Mouse (Mus musculus) small intestine, adult 2 months (tissue): ENCODE results near the gene Mettl7a2. TPM values are rescaled to one million over a fixed set of nuclear protein-coding genes. Genes with fewer than 3 reads are reported as not detected.
A peak's percentile ranks its signal among the peaks of the same experiment; 100 is the strongest.
"Not testable (repeated sequence)": the region's sequence is repeated elsewhere in the genome, so short reads cannot be mapped to it uniquely, and the experiment has no call there.

Experiments
- H3K27ac ChIP-seq: fragments of 200-500 bp; 2 replicates; pipeline ENCODE4 v1.5.1; 2012; ENCODE audit warnings: low read depth, low read length, control low read depth, inconsistent platforms; ENCODE audit not compliant: insufficient read depth
- H3K27me3 ChIP-seq: fragments of 200-500 bp; 2 replicates; pipeline ENCODE4 v1.6.1; 2012; ENCODE audit warnings: mild to moderate bottlenecking, moderate library complexity, low read length, inconsistent platforms; ENCODE audit not compliant: control insufficient read depth, insufficient read depth
- H3K36me3 ChIP-seq: fragments of 200-500 bp; 2 replicates; pipeline ENCODE4 v1.6.1; 2012; ENCODE audit warnings: mild to moderate bottlenecking, low read length, control low read depth, inconsistent platforms; ENCODE audit not compliant: control insufficient read depth, insufficient read depth
- H3K4me1 ChIP-seq: fragments of 200-500 bp; 2 replicates; pipeline ENCODE4 v1.6.1; 2012; ENCODE audit warnings: low read length, inconsistent platforms, mixed read lengths; ENCODE audit not compliant: control insufficient read depth, insufficient read depth, insufficient read length
- H3K4me3 ChIP-seq: fragments of 200-500 bp; 2 replicates; pipeline ENCODE4 v1.5.1; 2012; ENCODE audit warnings: low read depth, mild to moderate bottlenecking, control low read depth, inconsistent platforms, low read length, moderate library complexity
- CTCF ChIP-seq: fragments of 200-500 bp; IDR thresholded peaks from 2 replicates; pipeline ENCODE4 v1.5.1; 2012; ENCODE audit warnings: low read depth, mild to moderate bottlenecking, control low read depth, inconsistent platforms, low read length, moderate library complexity, mixed read lengths; ENCODE audit not compliant: insufficient replicate concordance, insufficient read length; ENCODE audit errors: extremely low read depth
- POLR2A ChIP-seq: fragments of 200-500 bp; IDR thresholded peaks from 2 replicates; pipeline ENCODE4 v1.6.1; 2012; ENCODE audit warnings: low read depth, mild to moderate bottlenecking, control low read depth, inconsistent platforms, low read length, moderate library complexity
- WGBS: fragments of 180-500 bp; shearing (Covaris S2); methylation state at CpG from one replicate; pipeline ENCODE4 v1.1.7; 2018; 5-methylcytosine and 5-hydroxymethylcytosine counted together
- polyA plus RNA-seq: library from polyadenylated mRNA; depleted of rRNA; stranded (reverse); fragments of >200 nt; gene quantifications from 2 replicates; pipeline ENCODE4 v1.2.3, GENCODE M21; 2012

The Mettl7a2 gene
- polyA plus RNA-seq, 1 experiment, result not detected

DNA sequence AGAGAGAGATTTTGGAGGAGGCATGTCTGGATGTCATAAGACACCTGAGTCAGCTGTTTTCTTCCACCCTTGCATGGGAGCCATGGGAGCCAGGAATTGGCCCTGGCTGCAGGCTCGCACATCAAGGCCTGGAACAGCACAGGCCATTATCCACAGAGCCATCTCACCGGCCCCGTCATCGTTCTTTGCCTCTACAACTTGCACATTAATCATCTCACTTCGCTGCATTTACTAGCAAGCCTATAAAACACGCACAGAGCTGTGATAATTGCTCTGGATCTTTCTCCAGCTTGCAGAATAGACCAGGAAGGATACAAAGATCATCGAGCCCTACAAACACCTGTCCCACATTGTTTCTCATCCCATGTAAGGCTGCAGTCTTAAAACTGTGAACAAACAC lies 22.3 kb upstream of the Mettl7a2 start:
- Histone ChIP-seq H3K27me3 (no peaks in the 10 kb centered on the region), H3K4me3 (no peak overlapping the region), H3K36me3 (no peaks in the 10 kb centered on the region), H3K27ac (no peak overlapping the region), H3K4me1 (no peaks in the 10 kb centered on the region)
- 63% methylated on average over 7 of the region's 7 CpGs for WGBS
- TF ChIP-seq CTCF (no peak), POLR2A (no peak)

DNA sequence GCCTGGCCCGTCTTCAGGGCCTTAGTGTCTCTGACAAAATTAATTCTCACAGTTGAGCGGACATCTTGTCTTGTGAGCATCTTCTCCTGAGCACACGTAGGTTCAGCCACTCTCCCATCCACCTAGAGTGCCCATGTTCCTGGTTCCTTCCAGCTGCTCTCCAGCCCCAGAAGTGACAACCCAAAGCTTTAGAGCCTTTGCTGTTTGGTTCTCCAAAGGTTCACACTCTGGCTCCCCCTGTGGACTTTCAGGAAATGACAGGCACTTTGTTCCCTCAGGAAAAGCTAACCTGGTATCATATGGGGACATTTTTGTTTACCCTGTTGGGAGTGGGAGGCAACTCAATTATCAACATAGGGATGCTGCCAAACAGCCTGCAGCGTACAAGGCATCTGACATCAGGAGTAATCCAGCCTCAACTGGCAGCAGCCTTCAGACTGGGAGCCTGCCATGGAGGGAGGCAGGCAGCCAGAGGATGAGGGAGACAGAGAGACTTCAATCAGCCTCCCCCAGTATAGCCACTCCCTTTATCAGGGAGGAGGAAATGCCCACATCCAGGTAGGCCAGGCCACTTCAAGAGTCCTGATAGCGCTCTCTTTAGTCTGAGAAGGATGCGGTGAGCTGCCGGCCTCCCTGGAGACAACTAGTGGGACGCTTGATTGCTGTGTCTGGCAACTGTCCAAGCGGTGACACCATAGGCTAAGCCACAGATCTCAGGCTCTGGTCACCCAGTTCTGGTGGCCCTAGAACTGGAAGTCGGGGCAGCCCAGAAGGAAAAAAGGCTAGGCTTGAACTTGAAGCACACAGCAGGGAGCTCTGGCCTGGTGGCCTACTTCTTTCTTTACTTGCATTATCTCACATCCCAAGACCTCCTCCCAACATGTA lies 20.7 kb upstream of the Mettl7a2 start:
- H3K36me3 ChIP-seq, H3K27me3 ChIP-seq, H3K4me3 ChIP-seq, H3K27ac ChIP-seq, H3K4me1 ChIP-seq: not testable (repeated sequence)
- 50% methylated on average over 3 of the region's 10 CpGs for WGBS

DNA sequence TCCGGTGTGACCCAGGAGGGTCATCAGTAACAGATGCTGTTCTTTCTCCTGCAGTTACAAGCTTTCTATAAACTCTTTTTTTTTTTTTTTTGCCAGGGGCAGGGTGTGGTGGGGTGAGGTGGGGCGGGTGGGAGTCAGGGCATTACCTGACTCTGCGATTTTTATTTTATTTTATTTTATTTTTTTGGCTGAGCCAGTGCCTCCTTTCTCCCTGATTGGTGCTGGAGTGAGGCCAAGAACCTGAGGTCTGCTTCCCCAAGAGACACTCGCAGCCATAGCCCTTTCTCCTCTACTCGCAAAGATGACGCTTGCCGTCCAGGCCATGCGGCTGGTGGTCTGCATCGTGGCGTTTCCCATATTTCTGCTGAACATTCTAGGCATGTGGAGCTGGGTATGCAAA lies 18.4 kb upstream of the Mettl7a2 start, which contains the start of gene Mettl7a3:
Gene Mettl7a3 (plus strand): TSS at position 301 of the 400 bp plus-strand sequence.
- H3K4me1 ChIP-seq, result 0 out of 2 replicates have a peak, but pooled peaks cover 1% of the 10 kb centered on the region
- no peaks in the 10 kb centered on the region for H3K27me3 ChIP-seq
- no peaks in the 10 kb centered on the region for H3K36me3 ChIP-seq
- no peak within 1 kb of the TSS for H3K27ac ChIP-seq
- 79% methylated on average over 10 of the region's 10 CpGs for WGBS
- no peak within 1 kb of the TSS for H3K4me3 ChIP-seq
- no peak for TF ChIP-seq POLR2A
- no peak for TF ChIP-seq CTCF

DNA sequence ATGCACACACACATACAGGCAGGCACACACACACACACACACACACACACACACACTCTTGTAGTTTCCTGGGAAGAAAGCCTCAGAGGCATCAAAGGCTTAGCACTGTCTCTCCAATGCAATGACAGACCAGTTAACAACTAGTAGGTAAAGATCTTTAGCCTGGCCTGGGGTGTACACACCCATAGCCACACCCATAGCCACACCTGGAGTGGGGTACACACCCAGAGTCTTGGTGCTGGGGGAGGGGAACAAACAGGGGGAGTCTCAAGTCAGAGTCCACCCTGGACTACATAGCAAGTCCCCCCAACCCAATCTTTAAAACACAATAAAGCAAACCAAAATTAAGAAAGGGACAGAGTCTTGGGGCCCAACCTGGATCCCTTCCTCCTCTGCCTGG lies 15.7 kb upstream of the Mettl7a2 start:
- H3K27ac ChIP-seq, H3K4me3 ChIP-seq, H3K4me1 ChIP-seq, H3K36me3 ChIP-seq, H3K27me3 ChIP-seq: not testable (repeated sequence)

DNA sequence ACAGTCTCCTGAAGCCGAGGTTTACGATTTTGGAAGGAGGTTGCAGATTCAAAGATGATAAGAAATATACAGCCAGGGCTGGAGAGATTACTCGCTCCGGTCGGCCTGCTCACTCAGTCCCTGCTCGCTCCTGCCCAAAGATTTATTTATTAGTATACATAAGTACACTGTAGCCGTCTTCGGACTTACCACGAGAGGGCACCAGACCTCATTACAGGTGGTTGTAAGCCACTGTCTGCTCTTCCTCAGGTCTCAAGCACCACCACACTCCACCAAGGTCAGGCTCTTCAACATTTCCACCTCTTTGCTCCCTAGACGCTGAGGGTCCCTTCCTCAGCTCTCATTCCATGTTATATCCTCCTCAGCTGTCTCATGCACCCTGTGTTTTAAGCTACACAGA lies 15.2 kb upstream of the Mettl7a2 start:
- not testable (repeated sequence) for H3K36me3 ChIP-seq, H3K27me3 ChIP-seq, H3K27ac ChIP-seq, H3K4me1 ChIP-seq, H3K4me3 ChIP-seq
- TF ChIP-seq CTCF, result peak; percentile 11; the same call in 1 of the 2 replicates
- WGBS, result 7% methylated on average over 10 of the region's 10 CpGs

DNA sequence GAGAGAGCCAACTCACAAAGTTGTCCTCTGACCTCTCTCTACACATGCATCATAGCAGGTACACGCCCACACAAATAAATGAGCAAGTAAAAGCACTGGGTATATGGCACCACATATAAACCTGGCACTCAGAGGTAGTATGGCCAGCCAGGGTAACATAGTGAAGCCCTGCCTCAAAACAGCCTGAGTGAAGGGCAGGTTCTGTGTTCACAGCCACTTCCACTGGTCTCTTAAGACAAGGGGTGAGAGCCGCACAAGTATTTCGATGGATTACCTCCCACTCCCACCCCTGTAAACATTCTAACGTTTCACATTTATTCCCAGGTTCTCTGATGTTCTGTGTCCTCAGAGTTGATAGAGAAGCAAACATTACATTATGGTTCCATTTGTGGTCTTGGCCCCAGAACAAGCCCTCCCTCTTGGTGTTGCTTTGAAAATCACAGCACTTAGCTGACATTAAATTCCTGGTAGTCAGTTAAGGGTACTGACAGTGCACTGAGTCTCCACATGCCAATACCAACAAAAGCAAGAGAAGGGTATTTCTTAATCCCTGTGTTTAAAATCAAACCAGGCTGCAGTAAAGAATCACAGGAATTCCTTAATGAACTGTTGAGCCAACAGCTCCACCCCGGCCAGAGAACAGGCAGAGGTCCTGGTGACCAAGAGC lies 11.6 kb upstream of the Mettl7a2 start:
- not testable (repeated sequence) for H3K4me3 ChIP-seq, H3K27me3 ChIP-seq, H3K4me1 ChIP-seq, H3K36me3 ChIP-seq, H3K27ac ChIP-seq
- WGBS, result 69% methylated on average over 5 of the region's 5 CpGs

DNA sequence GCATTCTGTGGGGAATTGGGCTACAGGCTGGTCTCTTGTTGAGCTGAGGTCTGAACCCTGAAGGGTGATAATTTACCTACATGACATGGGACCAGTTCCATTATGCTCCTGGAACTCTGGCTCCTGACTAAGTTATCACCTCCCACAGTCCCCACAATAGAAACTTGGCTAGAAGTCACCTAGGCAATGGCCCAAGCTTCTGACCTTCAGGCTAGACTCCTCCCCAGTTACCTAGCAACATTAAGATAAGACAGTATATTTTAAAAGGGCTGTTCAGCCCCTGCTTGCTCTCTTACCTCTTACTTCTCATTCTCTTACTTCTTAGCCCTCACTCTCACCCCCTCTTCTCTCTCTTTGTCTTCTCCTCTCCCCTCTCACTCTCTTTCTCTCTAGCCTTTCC lies 7.5 kb upstream of the Mettl7a2 start:
- H3K36me3 ChIP-seq, result no peaks in the 10 kb centered on the region
- H3K4me3 ChIP-seq, result no peak overlapping the region
- H3K4me1 ChIP-seq, result no peaks in the 10 kb centered on the region
- TF ChIP-seq POLR2A (no peak), CTCF (no peak)
- H3K27me3 ChIP-seq, result peaks cover 6% of the 10 kb centered on the region
- H3K27ac ChIP-seq, result no peak overlapping the region

DNA sequence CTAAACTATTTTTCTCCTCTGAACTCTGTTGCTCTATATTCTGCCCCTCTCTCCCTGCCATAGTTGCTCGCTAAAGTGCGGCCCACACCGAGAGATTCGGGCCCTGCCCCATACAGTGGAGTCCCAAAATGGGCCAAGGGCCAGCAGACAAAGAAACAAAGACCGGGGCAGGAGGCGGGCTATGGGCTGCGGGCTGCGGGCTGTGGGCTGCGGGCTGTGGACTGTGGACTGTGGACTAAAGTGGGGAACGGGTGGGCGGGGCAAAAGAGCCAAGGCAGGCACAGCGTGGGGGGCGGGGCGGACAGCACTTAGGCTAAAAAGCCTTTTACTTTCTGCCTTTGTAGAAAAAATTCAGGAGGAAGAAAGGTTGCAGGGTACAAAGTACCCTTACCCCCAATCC lies 6.2 kb upstream of the Mettl7a2 start:
- Histone ChIP-seq H3K4me1 (no peaks in the 10 kb centered on the region), H3K27me3 (peaks cover 14% of the 10 kb centered on the region), H3K27ac (no peak overlapping the region), H3K4me3 (no peak overlapping the region), H3K36me3 (no peaks in the 10 kb centered on the region)
- TF ChIP-seq POLR2A, result no peak
- TF ChIP-seq CTCF, result no peak
- 45% methylated on average over 14 of the region's 14 CpGs for WGBS
